Mouse (Mus musculus) ES-E14 (cell line): ENCODE results near the gene Tnnt1. TPM values are rescaled to one million over a fixed set of nuclear protein-coding genes. Genes with fewer than 3 reads are reported as not detected.

Experiments
- DNase-seq: peaks from one replicate; pipeline ENCODE4 v3.0.0-alpha.2; 2013; ENCODE audit warnings: low read depth, low spot score
- H3K27ac ChIP-seq: 2 replicates; pipeline ENCODE4 v1.5.1; 2012; ENCODE audit warnings: low read depth, mild to moderate bottlenecking, low read length, moderate library complexity, mixed read lengths; ENCODE audit not compliant: poor library complexity, insufficient read depth, severe bottlenecking
- H3K36me3 ChIP-seq: 2 replicates; pipeline ENCODE4 v1.6.1; 2012; ENCODE audit warnings: mild to moderate bottlenecking, low read length, moderate library complexity, mixed read lengths; ENCODE audit not compliant: control insufficient read depth, poor library complexity, insufficient read depth, severe bottlenecking
- H3K4me1 ChIP-seq, 2 experiments: fragments of 150-350 bp in 1 of 2; sonication (generic) in 1 of 2; 2 replicates each; pipeline ENCODE4 v1.6.1; 2012; ENCODE audit warnings: low read length in 2 of 2, mild to moderate bottlenecking in 1 of 2, mixed read lengths in 1 of 2; ENCODE audit not compliant: control insufficient read depth in 2 of 2, insufficient read depth in 2 of 2, poor library complexity in 1 of 2
- H3K4me3 ChIP-seq, 2 experiments: fragments of 150-350 bp in 1 of 2; sonication (generic) in 1 of 2; 2 replicates each; pipeline ENCODE4 v1.5.1; 2012; ENCODE audit warnings: low read length in 2 of 2, low read depth in 1 of 2, mild to moderate bottlenecking in 1 of 2, mixed read lengths in 1 of 2; ENCODE audit not compliant: insufficient read depth in 1 of 2, poor library complexity in 1 of 2, severe bottlenecking in 1 of 2
- H3K9ac ChIP-seq: 2 replicates; pipeline ENCODE4 v1.6.1; 2012; ENCODE audit warnings: low read depth, mild to moderate bottlenecking, low read length, mixed read lengths; ENCODE audit not compliant: poor library complexity, insufficient read depth, severe bottlenecking
- H3K9me3 ChIP-seq: fragments of 150-350 bp; sonication (generic); 2 replicates; pipeline ENCODE4 v1.6.1; 2012; ENCODE audit warnings: low read depth, mild to moderate bottlenecking, low read length; ENCODE audit not compliant: control insufficient read depth, insufficient read depth
- CHD2 ChIP-seq: IDR thresholded peaks from 2 replicates; pipeline ENCODE4 v1.6.1; 2014; ENCODE audit warnings: mild to moderate bottlenecking, low read depth, low read length, inconsistent platforms
- HCFC1 ChIP-seq: IDR thresholded peaks from 2 replicates; pipeline ENCODE4 v1.6.1; 2012; ENCODE audit warnings: low read length, inconsistent platforms, borderline replicate concordance; ENCODE audit not compliant: insufficient read depth
- MAFK ChIP-seq: IDR thresholded peaks from 2 replicates; pipeline ENCODE4 v1.6.1; 2014; ENCODE audit warnings: mild to moderate bottlenecking, low read depth, low read length, inconsistent platforms; ENCODE audit not compliant: insufficient read depth
- ZC3H11A ChIP-seq: IDR thresholded peaks from 2 replicates; pipeline ENCODE4 v1.6.1; 2012; ENCODE audit warnings: low read depth, mild to moderate bottlenecking, inconsistent platforms, low read length, borderline replicate concordance
- ZNF384 ChIP-seq: IDR thresholded peaks from 2 replicates; pipeline ENCODE4 v1.6.1; 2012; ENCODE audit warnings: low read depth, low read length, inconsistent platforms
- in situ Hi-C, 2 experiments: fragments of 600-800 bp; cut with MboI; formaldehyde crosslinking; loops; one replicate each; pipeline ENCODE4 v1.15.1; 2025; ENCODE audit warnings: low sequenced_read_pairs in 2 of 2, inconsistent platforms in 1 of 2; ENCODE audit not compliant: unreplicated experiment in 2 of 2
- total RNA-seq: library from RNA; depleted of rRNA; stranded (reverse); fragments of 300-350 nt; gene quantifications from 2 replicates; pipeline ENCODE4 v1.2.3, GENCODE M21; 2012; rRNA removed

Tnnt1 gene
- 6.3 and 8.4 TPM in 2 replicates for total RNA-seq

- Histone ChIP-seq H3K27ac (no peak within 1 kb of the TSS), H3K36me3 (peaks cover 2% of the 10 kb centered on the region; the same call in 1 of the 2 replicates), H3K4me3 (no peak within 1 kb of the TSS), H3K4me1 (peaks cover 2 to 23% of the 10 kb centered on the region in 2 experiments; a peak in 3 of 4 replicates), H3K9ac (no peak within 1 kb of the TSS), H3K9me3 (no peaks in the 10 kb centered on the region)
- in situ Hi-C loops = no loop called here
- no peak for DNase-seq
- TF ChIP-seq MAFK = no peak
- TF ChIP-seq CHD2 = no peak
- TF ChIP-seq ZNF384 = no peak
- TF ChIP-seq HCFC1 = no peak
- no peak for TF ChIP-seq ZC3H11A
Measured at GRCm38 (mm10) chr7:4516332-4517050, at the start of gene Tnnt1. Gene Tnnt1, minus strand, starts transcription at chr7:4516382.

- H3K36me3 ChIP-seq = no peaks in the 10 kb centered on the region
- in situ Hi-C loops = no loop called here
- TF ChIP-seq HCFC1 (no peak), ZNF384 (no peak), CHD2 (no peak), ZC3H11A (no peak), MAFK (no peak)
Measured at GRCm38 (mm10) chr7:4562660-4563059, 46.5 kb upstream of the Tnnt1 start.

GRCm38 (mm10) chr7:4557167-4557560, 41.0 kb upstream of the Tnnt1 start:
- in situ Hi-C loops = no loop called here
- Histone ChIP-seq H3K27ac (no peak overlapping the region), H3K9ac (no peak overlapping the region), H3K4me3 (no peak overlapping the region), H3K4me1 (no peaks in the 10 kb centered on the region), H3K9me3 (no peaks in the 10 kb centered on the region), H3K36me3 (no peaks in the 10 kb centered on the region)
- no peak for TF ChIP-seq ZNF384
- TF ChIP-seq CHD2 = no peak
- TF ChIP-seq MAFK = no peak
- TF ChIP-seq HCFC1 = no peak
- TF ChIP-seq ZC3H11A = no peak
- DNase-seq = no peak

More at GRCm38 (mm10) chr7:4562660-4563059, 46.5 kb upstream of the Tnnt1 start:
- no peaks in the 10 kb centered on the region for H3K4me1 ChIP-seq
- H3K9ac ChIP-seq = no peak overlapping the region
- no peak overlapping the region for H3K27ac ChIP-seq
- DNase-seq = no peak
- no peak overlapping the region for H3K4me3 ChIP-seq
- no peaks in the 10 kb centered on the region for H3K9me3 ChIP-seq

GRCm38 (mm10) chr7:4556256-4557166, 40.3 kb upstream of the Tnnt1 start:
- no peaks in the 10 kb centered on the region for H3K9me3 ChIP-seq
- in situ Hi-C loops = no loop called here
- DNase-seq = peak; percentile 89
- no peaks in the 10 kb centered on the region for H3K4me1 ChIP-seq
- H3K9ac ChIP-seq = no peak overlapping the region
- no peak overlapping the region for H3K27ac ChIP-seq
- H3K36me3 ChIP-seq = no peaks in the 10 kb centered on the region
- no peak overlapping the region for H3K4me3 ChIP-seq
- TF ChIP-seq MAFK (no peak), HCFC1 (no peak), CHD2 (peak; percentile 20; the same call in 1 of the 2 replicates), ZC3H11A (peak; percentile 94), ZNF384 (no peak)
